Mouse (Mus musculus): ENCODE results near the gene Cabin1.

- TF ChIP-seq MAFK (IDR thresholded peaks at IDR 0.05; ENCODE audit: insufficient read depth, low read depth, low read length): no peak
- peak; percentile 87 for TF ChIP-seq HCFC1 (IDR thresholded peaks at IDR 0.05; ENCODE audit: borderline replicate concordance, insufficient read depth, low read length)
- no peak for TF ChIP-seq CHD2 (IDR thresholded peaks at IDR 0.05; ENCODE audit: low read depth, low read length)
Measured at GRCm38 (mm10) chr10:75633576-75634139, 130.5 kb downstream of the Cabin1 start.
